Mouse (Mus musculus): ENCODE results near the gene Cpeb1.

GRCm38 (mm10) chr7:81338522-81338873, 116.8 kb downstream of the Cpeb1 start:
- TF ChIP-seq ZC3H11A (IDR thresholded peaks at IDR 0.05; ENCODE audit: borderline replicate concordance, low read depth, low read length): no peak
- no peak for TF ChIP-seq CHD2 (IDR thresholded peaks at IDR 0.05; ENCODE audit: low read depth, low read length)
- TF ChIP-seq MAFK (IDR thresholded peaks at IDR 0.05; ENCODE audit: insufficient read depth, low read depth, low read length): no peak
